8 mouse cellular contexts compared by ENCODE assay signal in genomic region chr8:83897211-83897610, GRCm38 (mm10). TPM values are rescaled to one million over a fixed set of nuclear protein-coding genes. Genes with fewer than 3 reads are reported as not detected.
DNase-seq lines count a peak whose midpoint lies in the region; ATAC-seq lines count a peak whose summit lies in the region.

No protein-coding gene starts in this region.

- peak overlapping the region; percentile 26 for H3K4me3 ChIP-seq in embryonic facial prominence, embryonic 12.5 days
- peak overlapping the region; percentile 41 for H3K4me3 ChIP-seq in hindbrain, embryonic 10.5 days
- H3K4me3 ChIP-seq in midbrain, embryonic 14.5 days (replicated peaks; ENCODE audit: low read depth, low read length): peak overlapping the region; percentile 22

- WGBS in embryonic facial prominence, embryonic 12.5 days: 4% methylated on average over 26 of the region's 26 CpGs
- 3% methylated on average over 26 of the region's 26 CpGs for WGBS in hindbrain, embryonic 10.5 days
- 3% methylated on average over 26 of the region's 26 CpGs for WGBS in midbrain, embryonic 14.5 days

- peak overlapping the region; percentile 38; the same call in 1 of the 2 replicates for H3K9ac ChIP-seq in embryonic facial prominence, embryonic 12.5 days
- H3K9ac ChIP-seq in midbrain, embryonic 14.5 days (replicated peaks; ENCODE audit: low read length): peak overlapping the region; percentile 26; the same call in 1 of the 2 replicates

- DNase-seq in frontal cortex, postnatal 25 days (ENCODE audit: low spot score in 2 of 2): no peak
- peak; percentile 43 for DNase-seq in T-cell, adult 2 months (ENCODE audit: low spot score)
- DNase-seq in hindbrain, embryonic 10.5 days (ENCODE audit: low spot score): peak; percentile 79
- peak; percentile 83 for DNase-seq in left cerebral cortex, postnatal 4 days
- DNase-seq in midbrain, embryonic 14.5 days: peak; percentile 78
- peak; percentile 29 to 50 for DNase-seq in thymus, postnatal 10 days (ENCODE audit: low spot score in 2 of 2)

- peak overlapping the region; percentile 77 for H3K4me2 ChIP-seq in embryonic facial prominence, embryonic 12.5 days (replicated peaks)
- peak overlapping the region; percentile 60 for H3K4me2 ChIP-seq in midbrain, embryonic 14.5 days (ENCODE audit: low read length)

- intact Hi-C loops in left cerebral cortex, postnatal 4 days (cut with DNase I): loop anchor here (5.0 kb wide), 1 partner anchor 115 kb away; no protein-coding TSS in a partner anchor

- peaks cover 21% of the 10 kb centered on the region for H3K4me1 ChIP-seq in embryonic facial prominence, embryonic 12.5 days
- H3K4me1 ChIP-seq in hindbrain, embryonic 10.5 days (replicated peaks): peaks cover 39% of the 10 kb centered on the region
- peaks cover 24% of the 10 kb centered on the region for H3K4me1 ChIP-seq in midbrain, embryonic 14.5 days (ENCODE audit: control insufficient read depth, insufficient read depth, low read length)

- H3K27me3 ChIP-seq in embryonic facial prominence, embryonic 12.5 days: peaks cover 20% of the 10 kb centered on the region
- H3K27me3 ChIP-seq in hindbrain, embryonic 10.5 days (ENCODE audit: insufficient read depth, poor library complexity, severe bottlenecking): peaks cover 50% of the 10 kb centered on the region
- no peaks in the 10 kb centered on the region; the same call in 1 of the 2 replicates for H3K27me3 ChIP-seq in midbrain, embryonic 14.5 days (ENCODE audit: control insufficient read depth, insufficient read depth, low read length)

- H3K27ac ChIP-seq in embryonic facial prominence, embryonic 12.5 days: no peak overlapping the region
- H3K27ac ChIP-seq in hindbrain, embryonic 10.5 days: 0 out of 2 replicates have a peak overlapping the region, but pooled peaks have one; percentile 41
- 0 out of 2 replicates have a peak overlapping the region, but pooled peaks have one; percentile 33 for H3K27ac ChIP-seq in midbrain, embryonic 14.5 days (replicated peaks; ENCODE audit: low read depth, low read length)

- no peaks in the 10 kb centered on the region for H3K9me3 ChIP-seq in embryonic facial prominence, embryonic 12.5 days
- no peaks in the 10 kb centered on the region for H3K9me3 ChIP-seq in hindbrain, embryonic 10.5 days
- H3K9me3 ChIP-seq in midbrain, embryonic 14.5 days (ENCODE audit: control insufficient read depth, low read length): no peaks in the 10 kb centered on the region

- 0 out of 2 replicates have a peak, but pooled peaks have one; percentile 1 for ATAC-seq in frontal cortex, adult (ENCODE audit: low TSS enrichment)
- no peak for ATAC-seq in embryonic facial prominence, embryonic 12.5 days (ENCODE audit: insufficient number of reproducible peaks, insufficient read depth, low FRiP score, low TSS enrichment)
- no peak for ATAC-seq in midbrain, embryonic 14.5 days (ENCODE audit: low FRiP score, low TSS enrichment)

- no peaks in the 10 kb centered on the region for H3K36me3 ChIP-seq in embryonic facial prominence, embryonic 12.5 days
- H3K36me3 ChIP-seq in hindbrain, embryonic 10.5 days: no peaks in the 10 kb centered on the region
- no peaks in the 10 kb centered on the region for H3K36me3 ChIP-seq in midbrain, embryonic 14.5 days (ENCODE audit: control insufficient read depth, insufficient read depth, low read length)

RNA-seq across cellular contexts. Expression of gene Adgrl1, which starts 2.7 kb away (rescaled TPM):
- polyA plus RNA-seq in embryonic facial prominence, embryonic 12.5 days (2016; fragmentation: Nextera tagmentation; extraction: Ambion mirVana): 36.7 TPM in 2 replicates
- polyA plus RNA-seq in hindbrain, embryonic 10.5 days (2016; fragmentation: Nextera tagmentation; extraction: Ambion mirVana): 10.9 and 15.4 TPM in 2 replicates
- total RNA-seq in left cerebral cortex, postnatal 4 days (2021): 100 to 1,000 TPM; 398 to 418 TPM
- polyA plus RNA-seq in midbrain, embryonic 14.5 days (2014; fragmentation: Nextera tagmentation; extraction: Ambion mirVana): 77.2 and 92.7 TPM in 2 replicates

RNA-seq across cellular contexts. Expression of gene Gm10644, which starts 57.8 kb away (rescaled TPM):
- 0.47 and 0.79 TPM in 2 replicates for polyA plus RNA-seq in embryonic facial prominence, embryonic 12.5 days (2016; fragmentation: Nextera tagmentation; extraction: Ambion mirVana)
- polyA plus RNA-seq in hindbrain, embryonic 10.5 days (2016; fragmentation: Nextera tagmentation; extraction: Ambion mirVana): 1.1 and 1.5 TPM in 2 replicates
- total RNA-seq in left cerebral cortex, postnatal 4 days (2021): under 1 TPM; 0.20 to 0.26 TPM
- 1.0 and 1.1 TPM in 2 replicates for polyA plus RNA-seq in midbrain, embryonic 14.5 days (2014; fragmentation: Nextera tagmentation; extraction: Ambion mirVana)

RNA-seq across cellular contexts. Expression of gene Asf1b, which starts 58.1 kb away (rescaled TPM):
- 54.4 and 55.0 TPM in 2 replicates for polyA plus RNA-seq in embryonic facial prominence, embryonic 12.5 days (2016; fragmentation: Nextera tagmentation; extraction: Ambion mirVana)
- polyA plus RNA-seq in hindbrain, embryonic 10.5 days (2016; fragmentation: Nextera tagmentation; extraction: Ambion mirVana): 99.1 and 112 TPM in 2 replicates
- 1 to 10 TPM; 2.5 to 2.7 TPM for total RNA-seq in left cerebral cortex, postnatal 4 days (2021)
- polyA plus RNA-seq in midbrain, embryonic 14.5 days (2014; fragmentation: Nextera tagmentation; extraction: Ambion mirVana): 7.9 and 15.5 TPM in 2 replicates

Comparison
In these comparisons a context has a peak if more than half of its experiments do, and no peak if none do; other contexts are left out.
1. DNase-seq: peak in T-cell, adult 2 months (single experiment), hindbrain, embryonic 10.5 days (single experiment), left cerebral cortex, postnatal 4 days (single experiment), midbrain, embryonic 14.5 days (single experiment) and thymus, postnatal 10 days (2 of 2); none in frontal cortex, postnatal 25 days (0 of 2).
2. Peak in every context shown above with its lines, with median percentiles within 50 percentile points of each other: H3K4me3 ChIP-seq.